Mouse (Mus musculus): Measurements from ENCODE around the gene Gpr158.
A peak's percentile ranks its signal among the peaks of the same experiment; 100 is the strongest.

The Gpr158 gene

DNA sequence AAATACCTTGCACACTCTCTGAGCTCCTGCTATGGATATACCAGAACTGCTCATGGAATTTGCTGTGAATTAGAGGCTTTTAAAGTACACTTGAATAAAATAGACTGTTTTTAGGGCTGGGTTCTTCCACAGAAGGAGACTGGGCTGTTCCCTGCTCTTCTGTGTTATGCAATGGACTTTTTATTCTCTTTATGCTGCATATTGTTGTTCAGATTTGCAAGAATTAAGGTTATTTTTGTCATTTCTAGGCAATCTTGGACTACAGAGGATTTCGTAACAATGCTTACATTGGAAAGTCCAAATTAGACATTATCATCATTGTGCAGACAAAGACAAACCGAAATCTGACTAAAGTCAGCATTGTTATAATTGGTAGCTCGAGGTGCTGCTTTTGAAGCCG, 298.4 kb downstream of the Gpr158 start:
- no peak for DNase-seq

DNA sequence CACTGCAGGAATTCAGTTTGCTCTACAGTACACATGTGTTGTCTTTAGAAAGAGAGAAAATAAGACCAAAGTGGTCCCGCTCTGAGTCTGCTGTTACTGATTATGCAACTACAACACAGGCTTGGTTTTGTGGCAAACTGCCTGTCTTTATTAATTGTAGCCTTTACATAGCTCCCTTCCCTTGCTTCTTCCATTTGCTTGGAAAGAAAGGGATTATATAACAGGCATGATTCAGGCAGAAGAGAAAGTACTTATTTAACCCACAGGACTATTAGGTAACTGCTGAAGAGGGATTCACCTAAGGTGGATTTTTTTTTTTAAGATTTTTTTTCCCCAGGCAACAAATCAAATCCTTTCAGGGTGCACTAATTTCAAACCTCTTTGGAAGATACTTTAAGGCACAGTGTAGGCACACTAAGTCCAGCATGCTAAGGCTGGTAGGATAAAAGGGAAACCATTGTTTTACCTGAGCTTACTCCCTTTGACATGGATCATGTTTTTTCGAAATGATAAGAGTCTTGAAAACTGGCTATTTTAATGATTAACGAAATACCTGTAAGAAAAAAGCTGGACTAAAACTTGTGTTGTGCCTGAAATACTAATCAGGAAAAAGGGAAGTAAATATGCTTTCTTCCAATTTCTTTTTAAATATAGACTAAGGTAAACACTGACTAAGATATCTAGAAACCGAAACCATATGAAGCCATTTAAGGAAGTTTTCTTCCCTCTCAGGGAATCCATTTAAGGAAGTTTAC, 308.9 kb downstream of the Gpr158 start:
- no peak for DNase-seq

- DNase-seq: peak; percentile 70
Measured at GRCm38 (mm10) chr2:21676839-21677123, 309.4 kb downstream of the Gpr158 start.

DNA sequence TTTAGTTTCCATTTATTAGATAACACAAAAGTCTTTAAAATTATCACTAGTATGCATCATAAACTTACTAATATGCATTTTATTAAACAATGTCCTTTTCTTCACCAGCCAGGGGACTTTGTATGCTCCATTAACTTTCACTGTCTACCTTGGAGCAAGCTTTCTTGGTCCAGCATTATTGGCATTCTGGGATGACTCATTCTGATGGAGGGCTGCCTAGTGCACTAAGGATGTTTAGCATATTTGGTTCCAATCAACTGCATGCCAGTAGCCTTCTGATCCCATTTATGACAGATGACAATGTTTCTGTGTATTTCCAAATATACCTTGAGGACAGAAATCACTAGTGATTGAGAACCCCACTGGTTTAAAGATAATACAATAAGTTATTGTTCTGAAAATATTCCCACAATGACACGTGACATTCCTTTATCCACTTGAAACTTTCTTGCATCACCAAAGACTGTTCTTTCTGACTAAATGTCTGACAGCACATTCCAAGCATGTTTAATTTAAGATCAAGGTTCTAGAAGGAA, 313.5 kb downstream of the Gpr158 start:
- no peak for DNase-seq

DNA sequence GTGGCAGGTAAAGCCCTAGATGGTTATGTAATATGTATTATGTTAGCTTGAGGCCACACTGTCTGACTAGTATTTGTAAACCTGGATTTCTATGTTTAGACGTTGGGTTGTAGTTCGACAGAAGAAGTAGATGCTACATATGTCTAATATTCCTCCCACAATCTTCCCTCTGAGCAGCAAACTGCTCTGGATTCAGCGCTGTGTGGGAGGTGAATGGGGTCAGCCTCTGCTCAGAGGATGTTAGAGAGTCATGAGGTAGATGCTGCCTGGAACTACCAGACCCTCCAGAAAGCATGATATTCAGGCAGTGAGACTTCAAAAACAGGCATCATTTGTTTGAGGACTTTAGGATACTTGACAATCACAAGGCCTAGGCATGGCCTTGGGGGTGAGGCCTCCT, 317.4 kb downstream of the Gpr158 start:
- no peak for DNase-seq

DNA sequence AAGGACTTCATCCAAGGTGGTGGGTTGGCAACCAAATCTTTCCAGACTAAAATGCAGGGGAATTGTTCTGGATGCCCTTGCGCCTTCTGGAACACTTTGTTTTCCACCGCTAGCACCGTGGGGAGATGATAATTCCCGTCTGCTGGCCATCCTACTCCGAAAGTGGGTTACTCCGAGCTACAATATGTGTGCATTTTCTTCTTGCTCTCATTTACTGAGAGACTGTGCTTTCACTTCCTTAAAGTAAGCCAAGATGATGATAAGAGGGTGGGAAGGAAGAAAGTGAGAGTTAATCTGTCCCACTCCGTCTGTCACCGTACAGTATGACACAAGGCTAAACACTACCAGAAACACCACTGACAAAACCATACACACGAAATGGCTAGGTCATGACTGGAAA, 325.8 kb downstream of the Gpr158 start:
- DNase-seq: no peak

DNA sequence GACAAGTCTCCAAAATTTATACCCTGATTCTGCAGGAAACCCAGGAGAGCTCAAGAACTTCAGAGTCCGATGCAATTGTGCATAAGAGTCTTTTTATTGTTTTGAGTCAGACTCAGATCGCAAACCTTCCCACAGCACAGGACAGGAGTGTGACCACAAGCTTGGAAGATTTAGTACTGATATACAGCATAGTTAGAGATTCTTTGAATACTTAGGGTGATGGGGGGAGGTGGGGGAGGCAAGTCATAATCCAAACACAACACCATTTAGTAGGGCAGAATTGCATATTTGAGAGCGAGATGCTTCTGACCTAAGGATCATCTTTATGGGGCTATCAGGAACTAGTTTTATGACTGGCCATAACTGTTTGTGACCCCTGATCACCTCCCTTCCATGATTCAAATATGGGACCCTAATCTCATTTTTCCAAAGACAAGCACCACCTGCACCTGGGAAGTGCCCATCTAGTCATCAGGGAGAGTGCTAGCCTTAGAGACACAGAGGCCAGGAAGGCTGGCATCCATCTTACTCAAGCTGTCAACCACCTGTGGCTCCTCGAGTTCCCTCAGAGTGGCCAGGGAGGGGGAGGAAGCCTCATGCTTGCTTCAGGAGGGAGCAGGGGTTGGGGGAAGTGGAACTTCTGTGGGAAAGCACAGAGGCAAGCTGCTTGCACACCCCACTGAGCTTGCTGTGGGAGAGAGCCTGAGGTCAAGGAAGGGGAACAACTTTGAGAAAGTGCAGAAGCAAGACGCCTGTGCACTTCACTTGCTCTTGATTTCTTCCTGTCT, 326.7 kb downstream of the Gpr158 start:
- DNase-seq: no peak

GRCm38 (mm10) chr2:21728075-21728474, 360.7 kb downstream of the Gpr158 start:
- no peak for DNase-seq

GRCm38 (mm10) chr2:21783721-21784120, 416.4 kb downstream of the Gpr158 start:
- no peak for DNase-seq

DNA sequence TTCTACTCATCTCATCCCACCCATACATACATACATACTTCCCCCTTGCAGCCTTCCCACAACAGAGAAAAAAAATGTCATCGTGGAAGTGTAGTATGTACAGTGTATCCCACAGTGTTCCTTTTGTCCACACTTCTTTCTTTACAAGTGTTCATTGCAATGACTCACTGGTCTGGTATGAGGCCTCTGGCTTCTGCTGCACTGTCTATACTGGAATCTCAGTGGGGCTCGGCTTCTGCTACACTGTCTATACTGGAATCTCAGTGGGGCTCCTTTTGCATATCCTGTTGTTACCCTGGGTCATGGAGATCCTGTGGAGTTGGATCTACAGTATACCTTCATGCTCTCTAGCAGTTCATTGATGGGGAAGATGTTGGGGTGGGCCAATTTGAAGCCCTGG, 425.8 kb downstream of the Gpr158 start:
- no peak for DNase-seq

- DNase-seq: no peak
Measured at GRCm38 (mm10) chr2:21799616-21800015, 432.3 kb downstream of the Gpr158 start.

DNA sequence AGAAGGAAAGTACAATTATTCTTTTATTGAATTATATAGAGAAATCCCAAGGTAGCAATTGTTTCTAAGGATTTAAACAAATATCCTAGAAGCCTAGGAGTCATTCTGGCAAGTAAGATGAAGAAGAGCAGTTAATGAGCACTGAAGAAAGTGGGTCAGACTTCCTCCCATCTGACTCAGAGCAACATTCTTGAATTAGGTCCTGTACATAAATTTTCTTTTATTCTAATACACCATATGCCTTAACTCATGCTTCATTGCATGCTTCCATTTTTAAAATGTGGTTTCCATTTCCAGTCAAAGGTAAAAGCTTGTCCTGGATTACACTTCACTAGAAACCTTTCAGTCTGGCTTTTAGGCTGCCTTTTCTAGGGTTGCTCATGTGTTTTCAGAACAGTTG, 432.7 kb downstream of the Gpr158 start:
- no peak for DNase-seq

GRCm38 (mm10) chr2:21808510-21808909, 441.2 kb downstream of the Gpr158 start:
- DNase-seq: no peak

GRCm38 (mm10) chr2:21810431-21810830, 443.1 kb downstream of the Gpr158 start:
- DNase-seq: no peak

DNA sequence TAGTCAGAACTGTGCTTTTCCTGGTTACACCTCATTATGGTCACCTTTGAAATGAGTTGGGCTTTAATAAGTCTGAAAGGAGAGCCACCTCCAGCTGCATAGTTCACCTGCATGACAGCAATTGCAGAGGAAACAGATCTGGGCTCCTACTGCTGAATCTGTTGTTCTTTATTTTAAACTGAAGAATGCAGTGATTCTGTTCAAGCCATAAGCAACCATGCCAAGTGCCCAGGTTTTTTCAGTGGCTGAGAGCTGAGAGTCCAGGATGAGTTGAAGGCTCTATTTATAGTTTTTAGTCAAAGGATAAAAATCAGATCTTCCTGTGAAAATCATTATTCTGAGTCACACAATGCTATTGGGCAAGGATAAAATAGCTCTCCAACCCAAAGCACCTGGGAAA, 496.7 kb downstream of the Gpr158 start:
- no peak for DNase-seq
